Mouse (Mus musculus): Measurements from ENCODE around the gene Fbxw7.

Fbxw7 gene

GRCm38 (mm10) chr3:84889648-84890047 is 74.6 kb downstream of the Fbxw7 start:
- no peak for DNase-seq (ENCODE audit: low read depth, low spot score)

- DNase-seq (ENCODE audit: low read depth, low spot score): no peak
Measured at GRCm38 (mm10) chr3:84890983-84891382, 75.9 kb downstream of the Fbxw7 start.

GRCm38 (mm10) chr3:84897952-84898351 is 82.9 kb downstream of the Fbxw7 start:
- no peak for DNase-seq (ENCODE audit: low read depth, low spot score)

GRCm38 (mm10) chr3:84906528-84906927 is 91.5 kb downstream of the Fbxw7 start:
- DNase-seq (ENCODE audit: low read depth, low spot score): peak; percentile 24

- no peak for DNase-seq (ENCODE audit: low read depth, low spot score)
Measured at GRCm38 (mm10) chr3:84914284-84914683, 99.2 kb downstream of the Fbxw7 start.

GRCm38 (mm10) chr3:84917903-84918679 is 103.0 kb downstream of the Fbxw7 start:
- DNase-seq (ENCODE audit: low read depth, low spot score): no peak

- peak; percentile 7 for DNase-seq (ENCODE audit: low read depth, low spot score)
Measured at GRCm38 (mm10) chr3:84921704-84922420, 106.8 kb downstream of the Fbxw7 start.

GRCm38 (mm10) chr3:84923256-84923655 is 108.2 kb downstream of the Fbxw7 start:
- no peak for DNase-seq (ENCODE audit: low read depth, low spot score)

- no peak for DNase-seq (ENCODE audit: low read depth, low spot score)
Measured at GRCm38 (mm10) chr3:84923670-84924069, 108.6 kb downstream of the Fbxw7 start.

- DNase-seq (ENCODE audit: low read depth, low spot score): no peak
Measured at GRCm38 (mm10) chr3:84925229-84925628, 110.2 kb downstream of the Fbxw7 start.

- no peak for DNase-seq (ENCODE audit: low read depth, low spot score)
Measured at GRCm38 (mm10) chr3:84926140-84926539, 111.1 kb downstream of the Fbxw7 start.

GRCm38 (mm10) chr3:84927168-84927794 is 112.2 kb downstream of the Fbxw7 start:
- DNase-seq (ENCODE audit: low read depth, low spot score): no peak

- no peak for DNase-seq (ENCODE audit: low read depth, low spot score)
Measured at GRCm38 (mm10) chr3:84927901-84928300, 112.8 kb downstream of the Fbxw7 start.

GRCm38 (mm10) chr3:84929171-84929570 is 114.1 kb downstream of the Fbxw7 start:
- no peak for DNase-seq (ENCODE audit: low read depth, low spot score)

- DNase-seq (ENCODE audit: low read depth, low spot score): no peak
Measured at GRCm38 (mm10) chr3:84930683-84931082, 115.6 kb downstream of the Fbxw7 start.

- no peak for DNase-seq (ENCODE audit: low read depth, low spot score)
Measured at GRCm38 (mm10) chr3:84935729-84936128, 120.7 kb downstream of the Fbxw7 start.

- DNase-seq (ENCODE audit: low read depth, low spot score): peak; percentile 9
Measured at GRCm38 (mm10) chr3:84936252-84936651, 121.2 kb downstream of the Fbxw7 start.

- DNase-seq (ENCODE audit: low read depth, low spot score): no peak
Measured at GRCm38 (mm10) chr3:84936956-84937355, 121.9 kb downstream of the Fbxw7 start.

GRCm38 (mm10) chr3:84937360-84938355 is 122.6 kb downstream of the Fbxw7 start:
- peak; percentile 13 for DNase-seq (ENCODE audit: low read depth, low spot score)

GRCm38 (mm10) chr3:84944933-84945332 is 129.9 kb downstream of the Fbxw7 start:
- DNase-seq (ENCODE audit: low read depth, low spot score): no peak

- DNase-seq (ENCODE audit: low read depth, low spot score): no peak
Measured at GRCm38 (mm10) chr3:84946381-84946780, 131.3 kb downstream of the Fbxw7 start.
